Mouse (Mus musculus): ENCODE results near the gene Gm6034. TPM values are rescaled to one million over a fixed set of nuclear protein-coding genes. Genes with fewer than 3 reads are reported as not detected.
A peak's percentile ranks its signal among the peaks of the same experiment; 100 is the strongest.
"Not testable (repeated sequence)": the region's sequence is repeated elsewhere in the genome, so short reads cannot be mapped to it uniquely, and the experiment has no call there.

Gm6034 gene
- total RNA-seq, 1 experiment from 2014 or later, result not detected

DNA sequence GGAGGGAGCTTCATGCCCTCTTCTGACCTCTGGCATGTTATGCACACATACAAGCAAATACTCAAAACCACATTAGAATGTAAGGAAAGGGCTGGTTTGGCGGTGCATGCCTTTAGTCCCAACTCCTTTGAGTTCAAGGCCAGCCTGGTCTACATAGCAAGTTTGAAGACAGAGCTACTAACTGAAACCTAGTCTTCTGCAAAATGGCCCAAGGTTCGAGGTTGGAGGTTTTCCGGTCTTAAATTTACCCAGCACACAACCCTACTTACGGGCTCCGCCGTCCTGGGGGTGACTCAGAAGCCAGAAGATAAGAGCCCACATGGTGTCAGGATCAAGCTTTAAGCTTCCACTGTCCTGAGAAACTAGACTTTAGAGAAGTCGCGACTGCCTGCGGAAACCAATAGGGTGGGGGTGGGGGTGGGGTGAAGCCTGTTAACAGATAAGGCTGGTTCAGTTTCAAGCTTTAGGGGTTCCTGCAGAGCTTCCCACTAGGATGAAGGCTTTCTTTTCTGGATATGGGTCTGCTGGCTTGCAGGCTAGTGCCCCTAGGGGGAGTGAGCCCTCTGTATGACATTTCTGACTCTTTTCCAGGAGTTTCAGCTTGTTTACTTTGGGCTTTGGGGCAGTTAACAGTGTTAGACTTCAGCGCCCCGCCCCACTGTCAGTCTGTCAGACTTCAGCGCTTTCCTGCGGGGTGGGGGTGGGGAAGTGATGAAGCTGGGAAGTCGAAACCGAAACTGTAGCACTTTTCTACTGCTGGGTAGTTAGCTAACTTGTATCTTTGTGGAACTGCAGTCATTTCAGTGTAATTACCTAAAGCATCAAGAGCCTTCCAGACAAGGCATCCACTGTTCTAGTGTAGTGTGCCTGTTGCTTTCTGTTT lies 22.3 kb upstream of the Gm6034 start, which contains the start of gene H2-T24:
Gene H2-T24, minus strand, starts transcription at position 370 of the 883 bp plus-strand sequence.
- peak; percentile 91 to 92 for ATAC-seq (replicated peaks in 1 of 2; ENCODE audit: insufficient read depth in 1 of 2, low FRiP score in 2 of 2, low TSS enrichment in 1 of 2, low read depth in 1 of 2, poor library complexity in 2 of 2, severe bottlenecking in 2 of 2)

DNA sequence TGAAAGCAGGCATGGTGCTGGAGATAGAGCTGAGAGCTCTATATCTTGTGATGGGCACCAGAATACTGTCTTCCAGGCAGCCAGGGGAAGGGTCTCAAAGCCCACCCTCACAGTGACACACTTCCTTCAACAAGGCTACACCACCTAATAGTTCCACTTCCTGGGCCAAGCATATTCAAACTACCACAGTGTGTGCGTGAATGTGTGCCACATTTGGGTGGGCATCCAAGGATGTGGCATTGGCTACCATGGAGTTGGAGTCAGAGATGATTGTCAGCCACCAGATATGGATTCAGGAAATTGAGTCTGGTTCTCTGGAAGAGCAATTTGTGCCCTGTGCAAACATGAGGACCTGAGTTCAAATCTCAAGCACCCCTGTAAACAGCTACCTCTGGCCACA lies 21.5 kb upstream of the Gm6034 start:
- ATAC-seq (replicated peaks in 1 of 2; ENCODE audit: insufficient read depth in 1 of 2, low FRiP score in 2 of 2, low TSS enrichment in 1 of 2, low read depth in 1 of 2, poor library complexity in 2 of 2, severe bottlenecking in 2 of 2), result no peak

DNA sequence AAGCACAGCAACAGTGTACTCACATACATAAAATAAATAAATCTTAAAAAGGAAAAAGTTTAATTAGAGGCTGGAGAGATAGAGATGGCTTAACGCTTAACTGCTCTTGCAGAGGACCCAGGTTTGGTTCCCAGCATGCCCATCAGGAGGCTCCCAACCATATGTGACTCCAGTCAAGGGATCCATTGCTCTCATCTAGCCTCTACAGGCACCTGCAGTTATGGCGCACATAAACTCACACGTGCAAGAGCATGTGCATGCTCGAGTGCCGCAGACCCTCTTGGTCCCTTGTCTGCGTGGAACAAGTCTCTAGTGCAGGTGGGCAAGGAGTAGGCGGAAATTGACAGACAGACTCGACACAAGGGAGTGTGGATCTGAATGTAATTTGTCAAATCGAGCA lies 20.7 kb upstream of the Gm6034 start:
- no peak for ATAC-seq (replicated peaks in 1 of 2; ENCODE audit: insufficient read depth in 1 of 2, low FRiP score in 2 of 2, low TSS enrichment in 1 of 2, low read depth in 1 of 2, poor library complexity in 2 of 2, severe bottlenecking in 2 of 2)

DNA sequence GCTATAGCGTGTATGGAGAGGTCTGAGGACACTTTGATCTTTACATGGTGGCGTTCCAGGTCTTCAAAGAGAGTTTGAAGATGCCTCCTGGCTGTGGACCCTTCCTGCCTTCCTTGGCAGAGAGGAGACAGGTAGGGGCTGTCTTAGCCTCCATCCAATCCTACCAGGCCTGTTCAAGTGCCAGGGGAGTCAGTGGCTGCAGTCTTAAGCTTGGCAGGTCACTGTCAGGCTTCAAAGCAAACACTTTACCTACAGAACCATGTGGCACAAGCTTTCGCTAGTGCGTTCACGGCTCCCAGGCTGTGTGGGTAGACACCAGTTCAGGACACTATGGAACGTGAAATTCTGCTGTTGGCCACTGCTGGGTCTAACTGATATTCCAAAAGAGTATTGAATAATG lies 19.8 kb upstream of the Gm6034 start:
- no peak for ATAC-seq (replicated peaks in 1 of 2; ENCODE audit: insufficient read depth in 1 of 2, low FRiP score in 2 of 2, low TSS enrichment in 1 of 2, low read depth in 1 of 2, poor library complexity in 2 of 2, severe bottlenecking in 2 of 2)

DNA sequence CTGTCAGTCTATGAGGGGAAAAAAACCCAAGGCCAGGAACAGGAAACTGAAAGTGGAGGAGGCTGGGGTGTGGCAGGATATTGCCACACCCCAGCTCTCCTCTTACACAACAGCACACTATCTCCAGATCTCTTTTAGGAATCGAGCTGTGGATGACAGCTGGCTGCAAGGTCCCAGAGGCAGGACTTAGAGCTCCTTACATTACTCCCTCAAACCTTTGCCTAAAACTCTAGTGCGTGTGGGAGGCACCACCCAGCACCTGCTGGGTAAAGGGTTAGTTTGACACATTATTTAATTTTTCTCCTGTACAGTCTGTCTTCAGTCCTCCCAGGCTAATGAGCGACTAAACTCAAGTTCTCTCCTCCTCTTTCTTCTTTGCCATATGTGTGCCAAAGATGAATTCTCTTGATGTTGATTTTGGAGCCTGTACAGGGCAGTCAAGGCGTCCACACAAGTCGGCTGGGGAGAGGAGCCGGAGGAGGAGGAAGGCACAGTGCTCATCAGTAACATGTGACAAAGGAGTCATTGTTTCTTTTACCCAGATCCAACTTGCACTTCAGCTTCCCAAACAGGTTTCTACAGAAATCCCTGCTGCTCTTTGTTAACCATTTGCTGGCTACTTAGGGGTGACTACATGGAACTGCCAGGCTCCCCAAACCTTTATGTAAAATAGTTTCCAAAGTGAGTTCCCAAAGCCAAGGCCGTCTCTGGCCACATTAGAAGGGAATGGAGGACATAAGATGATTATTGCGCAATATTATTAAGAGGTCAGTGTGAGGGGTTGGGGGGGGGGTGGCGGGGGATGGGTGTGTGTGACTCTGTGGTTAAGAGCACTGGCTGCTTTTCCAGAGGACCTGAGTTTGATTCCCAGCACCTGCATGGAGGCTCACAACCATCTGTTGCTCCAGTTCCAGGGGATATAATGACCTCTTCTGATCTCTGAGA lies 18.8 kb upstream of the Gm6034 start:
- peak; percentile 20 to 37; a peak in 2 of 4 replicates for ATAC-seq (replicated peaks in 1 of 2; ENCODE audit: insufficient read depth in 1 of 2, low FRiP score in 2 of 2, low TSS enrichment in 1 of 2, low read depth in 1 of 2, poor library complexity in 2 of 2, severe bottlenecking in 2 of 2)

DNA sequence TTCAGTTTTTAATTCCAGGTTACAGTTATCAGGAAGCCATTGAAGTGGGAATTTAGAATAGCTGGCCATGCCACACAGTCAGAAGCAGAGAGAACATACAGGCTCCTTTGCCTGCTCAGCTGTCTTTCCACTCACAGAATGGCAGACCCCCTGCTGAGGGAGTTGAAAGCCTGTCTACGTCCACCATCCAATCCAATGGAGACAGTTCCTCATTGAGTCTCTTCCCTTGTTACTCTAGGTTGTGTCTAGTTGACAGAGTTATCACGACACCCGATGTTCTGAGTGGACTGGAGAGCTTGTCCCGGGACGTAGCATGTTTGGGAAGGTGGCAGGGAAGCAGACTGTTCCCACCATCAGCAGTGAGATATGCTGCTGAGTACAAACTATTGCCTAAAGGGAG lies 17.6 kb upstream of the Gm6034 start:
- ATAC-seq (replicated peaks in 1 of 2; ENCODE audit: insufficient read depth in 1 of 2, low FRiP score in 2 of 2, low TSS enrichment in 1 of 2, low read depth in 1 of 2, poor library complexity in 2 of 2, severe bottlenecking in 2 of 2), result no peak

DNA sequence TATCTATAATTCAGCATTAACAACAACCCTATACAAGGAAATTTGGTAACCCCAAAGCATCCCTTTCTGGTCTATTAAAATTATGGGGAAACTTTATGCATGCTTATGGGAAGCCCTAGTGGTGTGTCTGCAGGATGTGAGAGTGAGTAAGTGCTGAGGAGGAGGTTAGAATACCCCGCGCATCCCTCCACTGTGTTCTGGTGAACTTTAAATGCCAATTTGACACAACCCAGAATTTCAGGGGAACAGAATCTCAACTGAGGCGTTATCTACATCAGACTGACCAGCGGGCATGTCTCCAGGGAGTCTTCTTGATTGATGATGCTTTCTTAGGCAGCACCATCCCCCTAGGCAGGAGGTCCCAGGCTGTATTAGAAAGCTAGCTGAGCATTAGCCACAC lies 16.9 kb upstream of the Gm6034 start:
- no peak for ATAC-seq (replicated peaks in 1 of 2; ENCODE audit: insufficient read depth in 1 of 2, low FRiP score in 2 of 2, low TSS enrichment in 1 of 2, low read depth in 1 of 2, poor library complexity in 2 of 2, severe bottlenecking in 2 of 2)

DNA sequence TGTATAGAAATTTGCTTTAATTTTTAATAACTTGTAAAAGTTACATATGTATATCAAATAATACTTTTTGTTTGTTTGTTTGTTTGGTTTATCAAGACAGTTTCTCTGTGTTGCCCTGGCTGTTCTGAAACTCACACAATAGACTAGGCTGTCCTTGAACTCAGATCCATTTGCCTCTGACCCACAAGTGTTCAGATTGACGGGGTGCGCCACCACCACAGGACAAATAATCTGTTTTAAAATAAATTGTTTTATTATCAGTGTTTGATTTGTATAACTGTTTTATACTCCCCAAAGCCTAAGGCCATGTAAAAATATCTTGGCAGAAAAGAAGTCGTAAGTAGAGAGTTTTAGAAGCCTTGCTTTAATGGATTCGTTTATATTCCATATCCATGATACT lies 15.1 kb upstream of the Gm6034 start:
- ATAC-seq (replicated peaks in 1 of 2; ENCODE audit: insufficient read depth in 1 of 2, low FRiP score in 2 of 2, low TSS enrichment in 1 of 2, low read depth in 1 of 2, poor library complexity in 2 of 2, severe bottlenecking in 2 of 2), result no peak

DNA sequence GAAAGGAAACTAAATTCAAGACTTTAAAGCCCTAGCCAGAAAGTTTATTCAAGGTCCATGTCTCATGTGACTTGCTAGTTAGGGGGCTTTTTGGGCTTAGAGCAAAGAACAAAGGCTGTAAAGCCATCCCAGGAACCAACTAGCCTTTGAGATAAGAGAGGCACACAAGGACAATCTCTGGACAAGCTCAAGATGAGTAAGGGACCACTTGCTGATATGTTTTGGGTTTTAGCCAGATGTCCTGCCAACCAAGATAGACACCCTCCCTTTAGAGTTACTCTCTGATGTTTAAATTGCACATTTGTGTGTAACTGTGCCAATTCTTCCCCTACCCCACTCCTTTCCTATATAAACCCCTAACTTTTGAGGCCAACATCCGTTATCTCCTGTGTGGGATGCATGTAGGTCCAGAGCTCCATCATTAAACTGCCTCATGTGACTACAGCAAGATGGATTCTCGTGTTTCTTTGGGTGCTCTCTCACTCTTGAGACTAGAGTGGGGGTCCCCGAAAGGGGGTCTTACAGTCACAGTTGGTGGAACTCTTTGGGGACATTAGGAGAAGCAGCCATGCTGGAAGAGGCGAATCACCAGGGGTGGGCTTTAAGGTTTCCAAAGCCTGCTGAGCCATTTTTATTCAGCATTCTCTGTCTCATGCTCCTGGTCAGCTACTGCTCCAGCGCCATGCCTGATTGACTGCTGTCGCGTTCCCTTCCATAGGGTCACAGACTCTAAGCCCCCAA lies 13.7 kb upstream of the Gm6034 start:
- ATAC-seq (replicated peaks in 1 of 2; ENCODE audit: insufficient read depth in 1 of 2, low FRiP score in 2 of 2, low TSS enrichment in 1 of 2, low read depth in 1 of 2, poor library complexity in 2 of 2, severe bottlenecking in 2 of 2), result no peak

DNA sequence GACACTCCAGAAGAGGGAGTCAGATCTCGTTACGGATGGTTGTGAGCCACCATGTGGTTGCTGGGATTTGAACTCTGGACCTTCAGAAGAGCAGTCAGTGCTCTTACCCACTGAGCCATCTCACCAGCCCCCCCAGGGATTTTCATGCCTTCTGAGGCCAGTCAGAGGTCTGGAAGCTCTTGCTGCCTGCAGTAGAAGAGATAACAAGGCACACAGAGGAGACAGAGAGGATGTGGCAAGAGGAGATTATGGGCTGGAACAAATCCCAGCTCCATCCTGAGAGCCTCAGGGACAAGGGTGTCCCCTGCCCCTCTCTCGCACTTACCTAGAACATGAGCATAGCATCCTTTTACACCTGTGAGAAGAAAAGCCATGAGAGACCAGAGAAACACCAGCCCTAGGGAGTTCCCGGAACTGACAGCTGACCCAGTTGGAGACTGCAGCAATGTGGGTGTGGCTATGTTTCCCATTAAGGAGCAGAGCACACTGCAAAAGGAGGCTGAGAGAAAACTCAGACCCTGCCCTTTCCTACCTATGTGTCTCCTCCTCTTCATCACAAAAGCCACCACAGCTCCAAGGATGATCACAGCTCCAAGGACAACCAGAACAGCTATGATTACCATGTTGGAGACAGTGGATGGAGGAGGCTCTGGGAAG lies 12.6 kb upstream of the Gm6034 start:
- not testable (repeated sequence) for ATAC-seq (replicated peaks in 1 of 2; ENCODE audit: insufficient read depth in 1 of 2, low FRiP score in 2 of 2, low TSS enrichment in 1 of 2, low read depth in 1 of 2, poor library complexity in 2 of 2, severe bottlenecking in 2 of 2)

DNA sequence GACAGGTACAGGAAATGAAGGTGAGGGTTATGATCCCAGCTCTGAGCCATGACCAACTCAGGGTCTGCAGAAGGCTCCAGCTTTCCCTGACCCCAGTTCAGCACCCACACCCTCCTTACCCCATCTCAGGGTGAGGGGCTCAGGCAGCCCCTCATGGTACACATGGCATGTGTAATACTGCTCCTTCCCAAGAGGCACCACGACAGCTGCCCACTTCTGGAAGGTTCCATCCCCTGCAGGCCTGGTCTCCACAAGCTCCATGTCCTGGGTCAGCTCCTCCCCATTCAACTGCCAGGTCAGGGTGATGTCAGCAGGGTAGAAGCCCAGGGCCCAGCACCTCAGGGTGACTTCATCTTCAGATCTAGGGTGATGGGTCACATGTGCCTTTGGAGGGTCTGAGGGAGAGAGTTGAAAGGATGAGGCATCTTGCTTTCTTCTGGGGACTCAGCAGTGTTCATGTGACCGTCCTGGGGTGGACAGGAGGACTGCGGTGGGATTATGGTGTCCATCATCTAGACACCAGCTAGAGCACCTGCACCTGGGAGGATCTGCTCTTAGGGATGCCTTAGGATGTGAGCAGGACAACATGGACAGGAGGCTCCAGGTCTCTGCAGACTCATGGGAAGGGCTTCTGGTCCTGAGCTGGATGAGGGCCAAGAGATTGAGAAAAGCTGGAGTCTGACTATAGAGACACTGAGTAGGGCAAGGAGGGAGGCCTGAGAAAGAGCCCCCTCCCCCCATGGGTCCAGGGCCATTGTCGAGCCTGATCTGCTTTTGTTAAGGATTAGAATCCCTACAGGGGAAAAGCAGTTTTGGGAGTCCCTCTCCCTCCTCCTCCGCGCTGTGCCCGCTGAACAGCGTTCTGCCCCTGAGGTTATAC lies 11.8 kb upstream of the Gm6034 start:
- not testable (repeated sequence) for ATAC-seq (replicated peaks in 1 of 2; ENCODE audit: insufficient read depth in 1 of 2, low FRiP score in 2 of 2, low TSS enrichment in 1 of 2, low read depth in 1 of 2, poor library complexity in 2 of 2, severe bottlenecking in 2 of 2)

DNA sequence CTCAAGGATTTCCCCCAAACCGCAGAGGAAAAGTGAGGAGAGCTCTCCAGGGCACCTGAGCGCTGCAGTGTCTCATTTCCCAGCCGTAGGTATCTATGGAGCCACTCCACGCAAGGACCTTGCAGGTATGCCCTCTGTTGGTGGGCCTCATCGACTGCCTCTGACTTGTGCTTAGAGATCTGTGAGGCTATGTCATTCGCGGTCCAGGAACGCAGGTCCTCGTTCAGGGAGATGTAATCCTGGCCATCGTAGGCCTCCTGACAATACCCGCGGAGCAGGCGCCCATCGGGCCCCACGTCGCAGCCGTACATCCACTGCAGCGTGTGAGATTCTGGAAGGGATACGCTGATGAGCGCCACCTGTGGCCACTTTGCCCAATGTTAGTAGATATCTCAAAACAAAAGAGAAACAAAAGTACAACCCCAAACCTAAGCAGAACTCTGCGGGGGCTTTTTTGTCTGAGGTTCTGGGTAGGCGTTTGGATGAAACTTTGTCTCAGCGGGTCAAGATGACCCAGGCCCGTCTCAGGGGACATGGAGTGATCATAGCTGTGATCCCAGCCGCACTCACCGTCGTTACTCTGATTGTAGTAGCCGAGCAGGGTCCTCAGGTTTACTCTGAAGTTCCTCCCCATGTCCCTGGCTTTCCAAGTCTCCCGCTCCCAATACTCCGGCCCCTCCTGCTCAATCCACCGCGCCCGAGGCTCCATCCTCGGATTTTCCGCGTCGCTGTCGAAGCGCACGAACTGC lies 11.0 kb upstream of the Gm6034 start:
- peak; percentile 77 to 87 for ATAC-seq (replicated peaks in 1 of 2; ENCODE audit: insufficient read depth in 1 of 2, low FRiP score in 2 of 2, low TSS enrichment in 1 of 2, low read depth in 1 of 2, poor library complexity in 2 of 2, severe bottlenecking in 2 of 2)

DNA sequence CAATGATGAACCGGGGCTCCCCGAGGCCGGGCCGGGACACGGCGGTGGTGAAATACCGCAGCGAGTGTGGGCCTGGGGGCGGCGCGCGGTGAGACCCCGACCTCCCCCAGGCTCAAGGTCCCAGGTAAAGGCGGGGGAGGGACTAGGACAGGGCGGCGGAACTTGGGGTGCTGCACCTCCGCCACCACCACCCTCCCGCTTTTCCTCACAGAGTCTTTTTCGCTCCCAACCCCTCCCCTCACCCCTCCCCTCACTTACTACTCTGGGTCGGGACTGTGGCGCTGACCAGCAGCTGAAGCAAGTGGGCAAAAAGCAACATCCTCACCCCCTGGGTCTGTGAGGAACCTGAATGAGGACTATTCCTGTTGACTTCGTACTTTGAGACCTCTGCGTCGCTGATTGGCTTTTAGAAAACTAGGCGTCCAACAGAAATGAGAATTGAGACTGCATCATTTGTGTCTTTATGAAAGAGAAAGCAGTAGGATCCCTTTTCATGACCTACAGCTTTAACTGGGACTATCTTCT lies 10.3 kb upstream of the Gm6034 start, which contains the start of gene H2-T23:
Gene H2-T23, minus strand, starts transcription at position 505 of the 525 bp plus-strand sequence.
- ATAC-seq (replicated peaks in 1 of 2; ENCODE audit: insufficient read depth in 1 of 2, low FRiP score in 2 of 2, low TSS enrichment in 1 of 2, low read depth in 1 of 2, poor library complexity in 2 of 2, severe bottlenecking in 2 of 2), result peak; percentile 82 to 88

DNA sequence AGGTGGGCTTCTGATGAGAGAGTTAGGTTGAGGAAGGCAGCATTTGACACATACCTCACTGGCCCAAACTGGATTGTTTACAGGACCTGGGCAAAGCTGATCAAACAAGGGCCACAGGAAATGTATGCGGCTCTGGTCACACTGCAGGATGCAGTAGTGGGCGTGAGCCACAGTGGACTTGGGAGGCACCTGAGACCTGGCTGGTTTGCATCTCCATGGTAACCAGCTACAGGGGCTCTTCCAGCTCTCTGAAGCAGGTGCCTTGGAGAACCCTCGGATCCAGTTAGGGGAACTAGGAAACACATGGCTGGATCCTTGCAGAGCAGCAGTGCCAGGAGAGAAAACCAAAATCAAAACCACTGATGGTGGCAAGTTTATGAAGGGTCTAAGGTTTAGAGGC lies 8.2 kb upstream of the Gm6034 start:
- not testable (repeated sequence) for ATAC-seq (replicated peaks in 1 of 2; ENCODE audit: insufficient read depth in 1 of 2, low FRiP score in 2 of 2, low TSS enrichment in 1 of 2, low read depth in 1 of 2, poor library complexity in 2 of 2, severe bottlenecking in 2 of 2)

DNA sequence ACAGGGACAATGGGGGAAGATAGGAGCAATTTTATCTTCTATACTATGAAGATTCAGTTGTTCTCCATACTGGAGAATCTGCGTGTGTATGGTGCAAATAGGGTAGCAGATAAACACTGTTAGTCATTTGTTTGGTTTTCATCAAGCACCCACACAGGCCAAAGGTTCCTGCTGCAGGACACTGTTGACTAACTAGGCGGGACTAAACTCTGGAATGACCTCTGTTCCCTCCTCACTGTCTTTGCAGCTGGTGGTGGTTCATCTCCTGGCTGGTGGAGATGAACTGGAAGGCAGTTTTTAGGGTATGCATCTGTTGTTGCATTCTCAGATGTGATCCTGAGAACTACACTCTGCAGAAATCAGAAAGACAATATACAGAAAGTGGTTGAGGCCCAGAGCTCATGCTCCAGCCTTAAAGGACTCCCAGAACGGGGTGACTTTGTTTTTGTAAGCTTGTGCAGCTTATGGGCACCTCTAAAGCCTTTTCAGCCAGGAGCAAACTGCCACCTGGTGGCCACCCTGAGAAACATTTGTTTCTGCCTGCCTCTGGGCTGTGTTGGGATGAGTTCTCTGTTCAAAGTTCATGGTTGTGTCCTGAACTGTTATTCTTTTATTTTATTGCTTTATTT lies 7.6 kb upstream of the Gm6034 start:
- ATAC-seq (replicated peaks in 1 of 2; ENCODE audit: insufficient read depth in 1 of 2, low FRiP score in 2 of 2, low TSS enrichment in 1 of 2, low read depth in 1 of 2, poor library complexity in 2 of 2, severe bottlenecking in 2 of 2), result peak; percentile 40 to 54; a peak in 2 of 4 replicates
